Mouse (Mus musculus) kidney, postnatal 4 days (tissue): Measurements from ENCODE around the gene Twist2.

Source experiments
- DNase-seq, 2 experiments: peaks; one replicate each; pipeline ENCODE4 v3.0.0; 2021; ENCODE audit warnings: mixed read lengths in 2 of 2

Gene Twist2

GRCm38 (mm10) chr1:91874633-91875032 is 73.4 kb downstream of the Twist2 start:
- DNase-seq = peak; percentile 87

- no peak for DNase-seq
These were observed 73.9 kb downstream of the Twist2 start for GRCm38 (mm10) chr1:91875042-91875720.

GRCm38 (mm10) chr1:91878696-91879095 is 77.4 kb downstream of the Twist2 start:
- DNase-seq = no peak

GRCm38 (mm10) chr1:91880156-91880555 is 78.9 kb downstream of the Twist2 start:
- DNase-seq = no peak

DNA sequence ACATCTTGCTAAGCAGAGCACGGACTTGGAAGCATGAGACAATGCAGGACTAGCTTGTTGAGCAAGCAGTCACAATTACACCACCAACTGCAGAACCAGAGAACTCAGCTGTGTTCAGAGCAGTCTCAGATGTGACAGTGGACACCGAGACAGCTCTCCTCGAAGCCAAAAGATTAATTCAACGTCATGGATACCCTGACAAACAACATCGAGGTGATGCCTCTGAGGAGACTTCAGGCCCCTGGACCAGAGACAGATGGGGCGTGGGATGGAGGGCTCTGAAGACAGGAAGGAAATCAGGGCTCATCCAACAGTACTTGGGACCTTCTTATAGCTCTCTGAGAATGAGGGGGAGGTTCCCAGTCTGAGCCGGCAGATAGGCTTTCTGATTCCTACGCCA is 79.6 kb downstream of the Twist2 start:
- no peak for DNase-seq

DNA sequence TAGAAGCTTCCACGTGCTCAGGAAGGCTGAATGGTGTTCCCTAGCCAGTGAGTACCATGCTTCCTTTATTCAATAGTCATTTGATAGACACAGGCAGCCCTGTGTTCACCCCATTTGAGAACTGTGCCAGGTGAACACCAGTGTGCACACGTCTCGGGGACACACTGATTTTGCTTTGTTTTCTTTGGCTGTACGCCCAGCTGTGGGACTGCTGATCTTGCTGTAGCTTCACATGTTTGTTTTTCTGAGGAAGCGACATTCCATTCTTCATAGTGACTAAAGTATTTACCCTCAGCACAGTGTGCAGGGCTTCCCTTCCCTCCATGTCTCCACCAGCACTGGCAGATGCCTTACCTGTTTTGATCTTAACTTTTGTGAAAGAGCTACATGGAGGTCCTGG is 81.9 kb downstream of the Twist2 start:
- DNase-seq = peak; percentile 40 to 62

- no peak for DNase-seq
These were observed 92.3 kb downstream of the Twist2 start for GRCm38 (mm10) chr1:91893598-91893997.

DNA sequence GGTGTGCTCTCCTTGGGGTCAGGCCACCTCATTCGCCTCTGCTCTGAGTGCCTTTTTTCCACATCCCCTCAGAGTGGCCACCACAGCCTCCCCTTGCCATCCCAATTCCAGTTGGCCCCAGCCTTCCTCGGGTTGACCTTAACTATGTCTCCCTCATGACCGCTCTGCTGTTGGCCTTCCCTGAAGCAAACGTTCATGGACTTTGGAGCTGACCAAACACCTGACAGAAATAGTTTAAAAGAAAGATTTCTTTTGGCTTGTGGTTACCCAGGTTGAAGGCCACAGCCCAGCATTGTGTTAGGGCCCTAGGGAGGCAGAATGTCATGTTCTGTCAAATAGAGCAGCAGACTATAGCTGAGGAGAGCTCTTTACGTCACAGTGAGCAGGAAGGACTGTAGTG is 93.0 kb downstream of the Twist2 start:
- DNase-seq = no peak

DNA sequence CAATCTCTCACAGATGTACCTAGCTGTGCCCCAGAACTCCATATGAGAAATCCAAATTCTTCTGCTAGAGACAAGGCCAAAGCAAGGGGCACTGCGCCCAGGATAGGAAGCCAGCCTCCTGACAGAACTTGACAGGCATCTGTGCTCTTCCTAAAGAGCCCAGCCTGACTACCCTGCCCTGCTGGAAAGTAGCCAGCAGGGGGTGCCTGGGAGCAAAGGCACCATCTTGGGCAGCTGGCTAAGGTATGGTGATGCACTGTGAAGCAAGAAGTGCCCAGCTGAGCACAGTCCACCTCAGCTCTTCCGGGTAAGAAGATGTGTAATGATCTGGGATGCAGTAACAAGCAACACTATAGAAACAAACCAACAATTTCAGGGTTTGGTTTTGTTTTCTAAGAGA is 95.8 kb downstream of the Twist2 start:
- DNase-seq = no peak
